Mouse (Mus musculus) neural tube, embryonic 14.5 days (tissue): Measurements from ENCODE around the gene Defa21. TPM values are rescaled to one million over a fixed set of nuclear protein-coding genes. Genes with fewer than 3 reads are reported as not detected.
"Not testable (repeated sequence)": the region's sequence is repeated elsewhere in the genome, so short reads cannot be mapped to it uniquely, and the experiment has no call there.

Experiments used
- ATAC-seq: fragments of 200-750 bp; cut with Nextera tagmentation; 2 replicates; pipeline ENCODE4 v1.8.0; 2017; ENCODE audit warnings: low read depth, mild to moderate bottlenecking, moderate TSS enrichment, moderate library complexity
- H3K27ac ChIP-seq: fragments of 300-500 bp; sonication (generic); 2 replicates; pipeline ENCODE4 v1.5.1; 2014; ENCODE audit warnings: low read depth, mild to moderate bottlenecking, control low read depth, low read length, moderate library complexity, mixed read lengths
- H3K27me3 ChIP-seq: fragments of 300-500 bp; sonication (generic); 2 replicates; pipeline ENCODE4 v1.6.1; 2014; ENCODE audit warnings: low read length; ENCODE audit not compliant: control insufficient read depth, insufficient read depth
- H3K36me3 ChIP-seq: fragments of 300-500 bp; sonication (generic); 2 replicates; pipeline ENCODE4 v1.6.1; 2014; ENCODE audit warnings: low read length, mixed read lengths; ENCODE audit not compliant: control insufficient read depth, insufficient read depth
- H3K4me1 ChIP-seq: fragments of 300-500 bp; sonication (generic); 2 replicates; pipeline ENCODE4 v1.6.1; 2014; ENCODE audit warnings: low read length; ENCODE audit not compliant: control insufficient read depth, insufficient read depth
- H3K4me2 ChIP-seq: fragments of 300-500 bp; sonication (generic); 2 replicates; pipeline ENCODE4 v1.6.1; 2014; ENCODE audit warnings: mild to moderate bottlenecking, low read depth, low read length, control low read depth
- H3K4me3 ChIP-seq: fragments of 300-500 bp; sonication (generic); 2 replicates; pipeline ENCODE4 v1.5.1; 2014; ENCODE audit warnings: low read depth, low read length, control low read depth, mixed read lengths
- H3K9ac ChIP-seq: fragments of 300-500 bp; sonication (generic); replicated peaks from 2 replicates; pipeline ENCODE4 v1.6.1; 2014; ENCODE audit warnings: low read depth, mild to moderate bottlenecking, control low read depth, low read length, mixed read lengths
- H3K9me3 ChIP-seq: fragments of 300-500 bp; sonication (generic); 2 replicates; pipeline ENCODE4 v1.6.1; 2016; ENCODE audit warnings: low read length; ENCODE audit not compliant: control insufficient read depth
- WGBS: fragments of 180-500 bp; shearing (Covaris S2); extraction: QIAGEN DNeasy Blood & Tissue Kit; methylation state at CpG from one replicate; pipeline ENCODE4 v1.1.7; 2014; 5-methylcytosine and 5-hydroxymethylcytosine counted together
- polyA plus RNA-seq: library from polyadenylated mRNA; unstranded; fragments of >200 nt; fragmentation: Nextera tagmentation; extraction: Ambion mirVana; gene quantifications from 2 replicates; pipeline ENCODE4 v1.2.1, GENCODE M21; 2014

The Defa21 gene
- polyA plus RNA-seq, 1 experiment from 2014 or later: not detected

DNA sequence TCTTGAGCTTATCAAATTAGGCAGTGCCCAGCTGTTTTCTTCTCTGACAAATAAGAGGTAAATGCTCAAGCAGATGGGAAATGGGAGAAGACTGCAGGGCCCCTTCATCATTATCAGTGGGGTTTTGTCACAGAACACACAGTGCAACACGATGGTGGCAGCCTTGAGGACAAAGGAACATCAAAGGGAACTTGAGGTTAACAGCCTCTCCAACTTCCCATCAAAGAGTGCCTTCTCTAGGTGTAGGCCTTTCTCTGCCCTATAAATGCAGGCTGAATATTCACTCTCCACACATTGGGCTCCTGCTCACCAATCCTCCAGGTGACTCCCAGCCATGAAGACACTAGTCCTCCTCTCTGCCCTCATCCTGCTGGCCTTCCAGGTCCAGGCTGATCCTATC, 29.4 kb downstream of the Defa21 start, which contains the start of gene Defa23:
Gene Defa23, plus strand, starts transcription at position 301 of the 400 bp plus-strand sequence.
- ATAC-seq: not testable (repeated sequence)

DNA sequence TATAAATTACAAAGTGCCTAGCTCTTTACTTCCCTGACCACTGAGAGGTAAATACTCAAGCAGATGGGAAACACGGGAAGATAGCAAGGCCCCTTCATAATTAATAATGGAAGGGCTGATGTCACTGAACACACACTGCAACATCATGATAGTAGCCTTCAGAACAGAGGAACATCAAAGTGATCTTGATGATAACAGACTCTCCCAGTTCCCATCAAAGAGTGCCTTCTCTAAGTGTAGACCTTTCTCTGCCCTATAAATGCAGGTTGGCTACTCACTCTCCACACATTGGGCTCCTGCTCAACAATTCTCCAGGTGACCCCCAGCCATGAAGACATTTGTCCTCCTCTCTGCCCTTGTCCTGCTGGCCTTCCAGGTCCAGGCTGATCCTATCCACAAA, 39.4 kb downstream of the Defa21 start, which contains the start of gene Defa35:
Gene Defa35, plus strand, starts transcription at position 301 of the 400 bp plus-strand sequence.
- not testable (repeated sequence) for H3K4me3 ChIP-seq, H3K4me2 ChIP-seq, ATAC-seq, H3K9ac ChIP-seq, H3K9me3 ChIP-seq, H3K27ac ChIP-seq, H3K27me3 ChIP-seq, H3K4me1 ChIP-seq, H3K36me3 ChIP-seq
- 77% methylated on average over 1 of the region's 1 CpGs for WGBS

More for the DNA sequence above, 29.4 kb downstream of the Defa21 start, which contains the start of gene Defa23:
- no CpG with 5 or more reads among the region's 1 CpGs for WGBS
- H3K4me3 ChIP-seq, H3K27ac ChIP-seq, H3K9ac ChIP-seq, H3K27me3 ChIP-seq, H3K4me2 ChIP-seq, H3K9me3 ChIP-seq, H3K4me1 ChIP-seq, H3K36me3 ChIP-seq: not testable (repeated sequence)

Other genes starting within 250 kb of the Defa21 start
- gene Defb33, start 132.9 kb upstream of the Defa21 start, polyA plus RNA-seq: not detected in 2 replicates
- gene Gm15056, start 122.9 kb upstream of the Defa21 start, polyA plus RNA-seq: not detected in 2 replicates
- not detected in 2 replicates for gene Gm6040, start 103.5 kb upstream of the Defa21 start, polyA plus RNA-seq
- not detected in 2 replicates for gene AY761185, start 80.8 kb upstream of the Defa21 start, polyA plus RNA-seq
- not detected in 2 replicates for gene Defa23, start 29.5 kb downstream of the Defa21 start, polyA plus RNA-seq
- not detected in 2 replicates for gene Defa35, start 39.5 kb downstream of the Defa21 start, polyA plus RNA-seq
- not detected in 2 replicates for gene Defa25, start 58.9 kb downstream of the Defa21 start, polyA plus RNA-seq
- not detected in 2 replicates for gene Gm14851, start 70.5 kb downstream of the Defa21 start, polyA plus RNA-seq
- gene Defa30, start 109.1 kb downstream of the Defa21 start, polyA plus RNA-seq: not detected in 2 replicates
- gene Defa22, start 136.7 kb downstream of the Defa21 start, polyA plus RNA-seq: not detected in 2 replicates
- gene Defa31, start 166.1 kb downstream of the Defa21 start, polyA plus RNA-seq: not detected in 2 replicates
- gene Gm15293, start 176.0 kb downstream of the Defa21 start, polyA plus RNA-seq: not detected in 2 replicates
- gene Gm15292, start 224.2 kb downstream of the Defa21 start, polyA plus RNA-seq: not detected in 2 replicates